Mouse (Mus musculus): Measurements from ENCODE around the gene Arhgap24.

The Arhgap24 gene

GRCm38 (mm10) chr5:102455247-102455646 lies 25.9 kb upstream of the Arhgap24 start:
- no peak overlapping the region for H3K4me3 ChIP-seq (replicated peaks; ENCODE audit: low read length)

GRCm38 (mm10) chr5:102460452-102461197 lies 20.6 kb upstream of the Arhgap24 start:
- Histone ChIP-seq H3K36me3 (ENCODE audit: insufficient read depth, low read length) (no peaks in the 10 kb centered on the region), H3K9me3 (ENCODE audit: low read length) (no peaks in the 10 kb centered on the region), H3K4me1 (replicated peaks; ENCODE audit: low read depth, low read length) (no peaks in the 10 kb centered on the region), H3K4me3 (replicated peaks; ENCODE audit: low read length) (no peak overlapping the region), H3K27me3 (ENCODE audit: insufficient read depth, low read length) (no peaks in the 10 kb centered on the region)
- TF ChIP-seq CTCF (conservative IDR thresholded peaks at IDR 0.05; ENCODE audit: low read length) = no peak
- no peak for TF ChIP-seq NANOG (IDR thresholded peaks at IDR 0.05; ENCODE audit: borderline replicate concordance, low read length)
- TF ChIP-seq POU5F1 (IDR thresholded peaks at IDR 0.05; ENCODE audit: borderline replicate concordance, low read length) = no peak

More at GRCm38 (mm10) chr5:102455247-102455646, 25.9 kb upstream of the Arhgap24 start:
- Histone ChIP-seq H3K4me1 (replicated peaks; ENCODE audit: low read depth, low read length) (no peaks in the 10 kb centered on the region), H3K27me3 (ENCODE audit: insufficient read depth, low read length) (no peaks in the 10 kb centered on the region), H3K9me3 (ENCODE audit: low read length) (no peaks in the 10 kb centered on the region), H3K36me3 (ENCODE audit: insufficient read depth, low read length) (no peaks in the 10 kb centered on the region)
- no peak for TF ChIP-seq POU5F1 (IDR thresholded peaks at IDR 0.05; ENCODE audit: borderline replicate concordance, low read length)
- TF ChIP-seq CTCF (conservative IDR thresholded peaks at IDR 0.05; ENCODE audit: low read length) = no peak
- TF ChIP-seq NANOG (IDR thresholded peaks at IDR 0.05; ENCODE audit: borderline replicate concordance, low read length) = no peak

GRCm38 (mm10) chr5:102462948-102463347 lies 18.2 kb upstream of the Arhgap24 start:
- no peaks in the 10 kb centered on the region for H3K9me3 ChIP-seq (ENCODE audit: low read length)
- no peak for TF ChIP-seq NANOG (IDR thresholded peaks at IDR 0.05; ENCODE audit: borderline replicate concordance, low read length)
- no peak for TF ChIP-seq CTCF (conservative IDR thresholded peaks at IDR 0.05; ENCODE audit: low read length)
- no peak for TF ChIP-seq POU5F1 (IDR thresholded peaks at IDR 0.05; ENCODE audit: borderline replicate concordance, low read length)
- no peaks in the 10 kb centered on the region for H3K27me3 ChIP-seq (ENCODE audit: insufficient read depth, low read length)

GRCm38 (mm10) chr5:102465372-102465771 lies 15.8 kb upstream of the Arhgap24 start:
- no peak for TF ChIP-seq POU5F1 (IDR thresholded peaks at IDR 0.05; ENCODE audit: borderline replicate concordance, low read length)
- no peak for TF ChIP-seq NANOG (IDR thresholded peaks at IDR 0.05; ENCODE audit: borderline replicate concordance, low read length)
- no peak for TF ChIP-seq CTCF (conservative IDR thresholded peaks at IDR 0.05; ENCODE audit: low read length)
- no peaks in the 10 kb centered on the region for H3K4me1 ChIP-seq (replicated peaks; ENCODE audit: low read depth, low read length)
- H3K36me3 ChIP-seq (ENCODE audit: insufficient read depth, low read length) = no peaks in the 10 kb centered on the region
- H3K27me3 ChIP-seq (ENCODE audit: insufficient read depth, low read length) = no peaks in the 10 kb centered on the region
- H3K4me3 ChIP-seq (replicated peaks; ENCODE audit: low read length) = no peak overlapping the region
- H3K9me3 ChIP-seq (ENCODE audit: low read length) = no peaks in the 10 kb centered on the region

More at GRCm38 (mm10) chr5:102462948-102463347, 18.2 kb upstream of the Arhgap24 start:
- no peaks in the 10 kb centered on the region for H3K4me1 ChIP-seq (replicated peaks; ENCODE audit: low read depth, low read length)
- no peaks in the 10 kb centered on the region for H3K36me3 ChIP-seq (ENCODE audit: insufficient read depth, low read length)
- no peak overlapping the region for H3K4me3 ChIP-seq (replicated peaks; ENCODE audit: low read length)

- Histone ChIP-seq H3K4me1 (replicated peaks; ENCODE audit: low read depth, low read length) (no peaks in the 10 kb centered on the region), H3K27me3 (ENCODE audit: insufficient read depth, low read length) (no peaks in the 10 kb centered on the region), H3K36me3 (ENCODE audit: insufficient read depth, low read length) (no peaks in the 10 kb centered on the region), H3K4me3 (replicated peaks; ENCODE audit: low read length) (no peak overlapping the region), H3K9me3 (ENCODE audit: low read length) (no peaks in the 10 kb centered on the region)
- TF ChIP-seq NANOG (IDR thresholded peaks at IDR 0.05; ENCODE audit: borderline replicate concordance, low read length) = no peak
- no peak for TF ChIP-seq POU5F1 (IDR thresholded peaks at IDR 0.05; ENCODE audit: borderline replicate concordance, low read length)
- TF ChIP-seq CTCF (conservative IDR thresholded peaks at IDR 0.05; ENCODE audit: low read length) = no peak
These were observed 12.9 kb upstream of the Arhgap24 start for GRCm38 (mm10) chr5:102468292-102468691.

GRCm38 (mm10) chr5:102470284-102470683 lies 10.9 kb upstream of the Arhgap24 start:
- H3K4me1 ChIP-seq (replicated peaks; ENCODE audit: low read depth, low read length) = no peaks in the 10 kb centered on the region
- H3K36me3 ChIP-seq (ENCODE audit: insufficient read depth, low read length) = no peaks in the 10 kb centered on the region
- no peaks in the 10 kb centered on the region for H3K27me3 ChIP-seq (ENCODE audit: insufficient read depth, low read length)
- H3K9me3 ChIP-seq (ENCODE audit: low read length) = no peaks in the 10 kb centered on the region
- TF ChIP-seq POU5F1 (IDR thresholded peaks at IDR 0.05; ENCODE audit: borderline replicate concordance, low read length) (no peak), CTCF (conservative IDR thresholded peaks at IDR 0.05; ENCODE audit: low read length) (no peak)
- H3K4me3 ChIP-seq (replicated peaks; ENCODE audit: low read length) = no peak overlapping the region

GRCm38 (mm10) chr5:102478076-102478475 lies 3.1 kb upstream of the Arhgap24 start:
- Histone ChIP-seq H3K27me3 (ENCODE audit: insufficient read depth, low read length) (peaks cover 10% of the 10 kb centered on the region; the same call in 1 of the 2 replicates), H3K4me1 (replicated peaks; ENCODE audit: low read depth, low read length) (peaks cover 43% of the 10 kb centered on the region), H3K9me3 (ENCODE audit: low read length) (no peaks in the 10 kb centered on the region), H3K36me3 (ENCODE audit: insufficient read depth, low read length) (no peaks in the 10 kb centered on the region), H3K4me3 (replicated peaks; ENCODE audit: low read length) (no peak overlapping the region)
- no peak for TF ChIP-seq POU5F1 (IDR thresholded peaks at IDR 0.05; ENCODE audit: borderline replicate concordance, low read length)
- TF ChIP-seq NANOG (IDR thresholded peaks at IDR 0.05; ENCODE audit: borderline replicate concordance, low read length) = no peak
- no peak for TF ChIP-seq CTCF (conservative IDR thresholded peaks at IDR 0.05; ENCODE audit: low read length)

- H3K4me3 ChIP-seq (replicated peaks; ENCODE audit: low read length) = no peak overlapping the region
- H3K4me1 ChIP-seq (replicated peaks; ENCODE audit: low read depth, low read length) = peaks cover 39% of the 10 kb centered on the region
- TF ChIP-seq NANOG (IDR thresholded peaks at IDR 0.05; ENCODE audit: borderline replicate concordance, low read length) (no peak), CTCF (conservative IDR thresholded peaks at IDR 0.05; ENCODE audit: low read length) (no peak), POU5F1 (IDR thresholded peaks at IDR 0.05; ENCODE audit: borderline replicate concordance, low read length) (no peak)
- H3K27me3 ChIP-seq (ENCODE audit: insufficient read depth, low read length) = peaks cover 12% of the 10 kb centered on the region; the same call in 1 of the 2 replicates
- no peaks in the 10 kb centered on the region for H3K9me3 ChIP-seq (ENCODE audit: low read length)
- H3K36me3 ChIP-seq (ENCODE audit: insufficient read depth, low read length) = no peaks in the 10 kb centered on the region
These were observed 2.2 kb downstream of the Arhgap24 start for GRCm38 (mm10) chr5:102483285-102483975.

Measured in E14TG2a.4 (cell line).